Mouse (Mus musculus) C2C12 (cell line): ENCODE measurements around the gene Mapk7. TPM values are rescaled to one million over a fixed set of nuclear protein-coding genes. Genes with fewer than 3 reads are reported as not detected.

Experiments
- H3K27me3 ChIP-seq: one replicate; pipeline ENCODE4 v1.6.1; 2011; ENCODE audit not compliant: control insufficient read depth, insufficient read depth, insufficient read length
- H3K36me3 ChIP-seq: one replicate; pipeline ENCODE4 v1.6.1; 2011; ENCODE audit not compliant: control insufficient read depth, insufficient read depth
- H3K4me3 ChIP-seq: one replicate; pipeline ENCODE4 v1.5.1; 2011; ENCODE audit warnings: mild to moderate bottlenecking, control low read depth; ENCODE audit not compliant: poor library complexity, insufficient read depth, severe bottlenecking
- H3K79me2 ChIP-seq: one replicate; pipeline ENCODE4 v1.6.1; 2011; ENCODE audit not compliant: control insufficient read depth, insufficient read depth
- H3K79me3 ChIP-seq: one replicate; pipeline ENCODE4 v1.6.1; 2011; ENCODE audit warnings: low read depth, control low read depth
- H3ac ChIP-seq: one replicate; pipeline ENCODE3; 2011; ENCODE audit warnings: low read depth; ENCODE audit not compliant: control insufficient read depth, insufficient read length
- CEBPB ChIP-seq: IDR thresholded peaks from one replicate; pipeline ENCODE4 v1.6.1; 2011; ENCODE audit warnings: low read depth, mild to moderate bottlenecking, control low read depth, moderate library complexity
- CTCF ChIP-seq: IDR thresholded peaks from one replicate; pipeline ENCODE4 v1.5.1; 2011; ENCODE audit not compliant: control insufficient read depth, insufficient read depth, insufficient read length
- FOSL1 ChIP-seq: IDR thresholded peaks from one replicate; pipeline ENCODE4 v1.8.0; 2011; ENCODE audit warnings: mild to moderate bottlenecking, low read length; ENCODE audit not compliant: poor library complexity, insufficient read depth, severe bottlenecking
- MAX ChIP-seq: IDR thresholded peaks from one replicate; pipeline ENCODE4 v1.6.1; 2011; ENCODE audit warnings: mild to moderate bottlenecking, control low read depth
- MYOD1 ChIP-seq: IDR thresholded peaks from one replicate; pipeline ENCODE4 v1.6.1; 2011; ENCODE audit warnings: low read depth; ENCODE audit not compliant: control insufficient read depth, insufficient read length
- MYOG ChIP-seq: IDR thresholded peaks from one replicate; pipeline ENCODE4 v1.6.1; 2011; ENCODE audit not compliant: control insufficient read depth, insufficient read length; ENCODE audit errors: extremely low read depth
- USF1 ChIP-seq: IDR thresholded peaks from one replicate; pipeline ENCODE4 v1.6.1; 2011; ENCODE audit warnings: low read depth, mild to moderate bottlenecking, control low read depth, moderate library complexity
- polyA plus RNA-seq: library from polyadenylated mRNA; unstranded; fragments of >200 nt; fragmentation: generic; extraction: Trizol; gene quantifications from one replicate; pipeline ENCODE4 v1.2.1, GENCODE M21; 2012; ENCODE audit warnings: missing spikeins

Mapk7 gene
- polyA plus RNA-seq, 1 experiment = 21.3 TPM

- Histone ChIP-seq H3K4me3 (no peak overlapping the region), H3K36me3 (peaks cover 49% of the 10 kb centered on the region), H3K79me2 (peaks cover 32% of the 10 kb centered on the region), H3K79me3 (peaks cover 17% of the 10 kb centered on the region), H3ac (no peak overlapping the region), H3K27me3 (no peaks in the 10 kb centered on the region)
- TF ChIP-seq FOSL1 = no peak
- no peak for TF ChIP-seq CEBPB
- no peak for TF ChIP-seq MAX
- no peak for TF ChIP-seq MYOD1
- TF ChIP-seq USF1 = no peak
- TF ChIP-seq CTCF = no peak
- no peak for TF ChIP-seq MYOG
Measured at GRCm38 (mm10) chr11:61487936-61488335, 6.3 kb downstream of the Mapk7 start.

DNA sequence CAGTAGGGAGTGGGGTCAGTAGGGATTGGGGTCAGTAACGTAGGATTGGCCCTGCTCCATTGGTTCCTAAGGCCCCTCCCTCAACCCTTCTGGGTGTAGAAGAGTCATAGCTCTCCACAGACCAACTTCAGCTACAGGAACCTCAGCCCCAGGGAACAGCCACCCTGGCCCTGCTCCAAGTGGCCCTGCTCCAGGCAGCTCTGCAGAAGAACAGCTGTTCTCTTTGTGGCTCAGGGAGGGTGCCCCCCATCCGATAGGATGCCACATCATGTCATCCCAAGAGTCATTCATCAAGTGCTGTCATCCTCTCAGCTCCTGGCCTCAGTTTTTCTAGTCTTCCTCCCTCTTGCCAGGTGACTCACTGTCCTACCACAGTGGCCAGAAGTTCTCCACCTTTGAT lies 6.8 kb downstream of the Mapk7 start:
- Histone ChIP-seq H3ac (no peak overlapping the region), H3K79me3 (peaks cover 12% of the 10 kb centered on the region), H3K79me2 (peaks cover 27% of the 10 kb centered on the region), H3K4me3 (no peak overlapping the region), H3K36me3 (peaks cover 46% of the 10 kb centered on the region), H3K27me3 (no peaks in the 10 kb centered on the region)
- TF ChIP-seq MYOD1 (peak; percentile 91), FOSL1 (no peak)

DNA sequence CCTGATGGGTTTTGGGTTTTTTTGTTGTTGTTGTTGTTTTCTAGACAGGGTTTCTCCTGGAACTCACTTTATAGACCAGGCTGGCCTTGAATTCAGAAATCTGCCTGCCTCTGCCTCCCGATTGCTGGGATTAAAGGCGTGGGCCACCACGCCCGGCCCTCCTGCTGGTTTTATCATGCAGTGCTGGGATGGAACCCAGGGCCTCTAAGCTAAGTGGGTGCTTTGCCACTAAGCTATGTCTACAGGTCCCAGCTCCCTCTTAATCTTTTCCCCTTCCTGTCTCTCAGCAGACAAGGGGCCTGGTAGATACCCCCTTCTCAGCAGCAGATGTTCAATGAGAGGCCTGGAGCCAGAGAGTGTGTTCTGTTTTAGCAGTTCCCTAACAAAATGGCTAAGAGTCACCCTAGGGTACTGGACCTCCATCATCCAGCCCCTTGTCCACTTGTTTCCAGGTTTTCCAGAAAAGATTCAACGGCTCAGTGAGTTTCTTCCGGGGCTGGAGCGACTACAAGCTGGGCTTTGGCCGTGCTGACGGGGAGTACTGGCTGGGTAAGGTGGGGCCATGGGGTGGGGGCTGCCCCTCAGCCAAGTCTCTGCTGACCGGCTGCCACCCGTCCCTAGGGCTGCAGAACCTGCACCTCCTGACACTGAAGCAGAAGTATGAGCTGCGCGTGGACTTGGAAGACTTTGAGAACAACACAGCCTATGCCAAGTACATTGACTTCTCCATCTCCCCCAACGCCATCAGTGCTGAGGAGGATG lies 7.6 kb downstream of the Mapk7 start:
- H3ac ChIP-seq = no peak overlapping the region
- H3K79me2 ChIP-seq = peaks cover 19% of the 10 kb centered on the region
- no peak overlapping the region for H3K4me3 ChIP-seq
- peaks cover 38% of the 10 kb centered on the region for H3K36me3 ChIP-seq
- TF ChIP-seq CTCF = no peak
- TF ChIP-seq MAX = no peak
- no peak for TF ChIP-seq MYOD1
- TF ChIP-seq USF1 = no peak
- no peak for TF ChIP-seq MYOG
- TF ChIP-seq CEBPB = no peak
- TF ChIP-seq FOSL1 = no peak
- peaks cover under 1% of the 10 kb centered on the region for H3K27me3 ChIP-seq
- peaks cover 6% of the 10 kb centered on the region for H3K79me3 ChIP-seq

DNA sequence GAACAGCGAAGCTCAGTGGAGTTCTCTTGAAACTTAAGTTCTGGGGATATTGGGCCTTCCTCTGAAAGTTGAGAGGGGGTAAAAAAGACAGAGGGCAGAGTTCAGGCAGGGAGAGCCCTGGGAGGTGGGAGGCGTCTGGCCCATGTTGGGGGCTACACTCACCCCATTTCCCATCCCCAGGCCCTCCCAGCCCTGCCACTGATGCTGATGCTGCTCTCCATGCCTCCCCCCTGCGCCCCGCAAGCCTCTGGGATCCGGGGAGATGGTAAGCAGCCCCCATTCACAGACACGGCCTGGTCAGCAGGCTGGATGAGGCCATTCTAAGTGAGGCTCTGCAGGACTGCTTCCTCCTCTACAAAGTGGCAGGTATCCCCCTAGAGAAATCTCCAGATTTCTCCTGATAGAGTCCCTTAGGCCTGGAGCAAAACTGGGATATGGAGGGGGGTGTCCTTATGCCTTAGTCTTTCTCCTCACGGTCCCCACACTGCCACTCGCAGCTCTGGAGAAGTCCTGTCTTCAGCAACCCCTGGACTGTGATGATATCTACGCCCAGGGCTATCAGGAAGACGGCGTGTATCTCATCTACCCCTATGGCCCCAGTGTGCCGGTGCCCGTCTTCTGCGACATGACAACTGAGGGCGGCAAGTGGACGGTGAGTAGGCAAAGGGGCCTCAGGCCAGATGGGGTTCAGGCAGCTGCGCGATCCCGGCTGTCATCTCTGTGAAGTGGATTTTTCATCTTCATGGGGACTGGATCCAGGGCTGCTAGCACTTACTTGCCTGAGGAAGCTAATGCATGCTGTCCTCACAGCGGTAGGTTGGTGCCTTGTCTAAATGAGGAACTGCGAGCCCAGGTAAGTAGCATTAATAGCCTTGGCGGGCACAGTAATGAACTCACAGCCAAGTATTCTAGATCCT lies 8.4 kb downstream of the Mapk7 start:
- Histone ChIP-seq H3K27me3 (peaks cover 3% of the 10 kb centered on the region), H3K4me3 (no peak overlapping the region), H3K79me2 (peaks cover 11% of the 10 kb centered on the region), H3K36me3 (peaks cover 30% of the 10 kb centered on the region), H3K79me3 (no peaks in the 10 kb centered on the region), H3ac (no peak overlapping the region)
- TF ChIP-seq MYOG (no peak), FOSL1 (no peak), CTCF (no peak), CEBPB (no peak), MAX (no peak), MYOD1 (no peak), USF1 (no peak)

GRCm38 (mm10) chr11:61484613-61485540 lies 9.3 kb downstream of the Mapk7 start, which contains the start of gene Mfap4:
Gene Mfap4, plus strand, starts transcription at chr11:61485431.
- H3K79me3 ChIP-seq = no peaks in the 10 kb centered on the region
- H3K4me3 ChIP-seq = no peak within 1 kb of the TSS
- peaks cover 20% of the 10 kb centered on the region for H3K36me3 ChIP-seq

More at GRCm38 (mm10) chr11:61484613-61485540, 9.3 kb downstream of the Mapk7 start, which contains the start of gene Mfap4:
- Histone ChIP-seq H3K27me3 (peaks cover 3% of the 10 kb centered on the region), H3ac (no peak within 1 kb of the TSS), H3K79me2 (peaks cover 3% of the 10 kb centered on the region)
- TF ChIP-seq MYOG = no peak
- no peak for TF ChIP-seq CTCF
- TF ChIP-seq FOSL1 = no peak
- TF ChIP-seq USF1 = no peak
- TF ChIP-seq MAX = no peak
- TF ChIP-seq CEBPB = no peak
- TF ChIP-seq MYOD1 = no peak
